Mouse (Mus musculus) heart, embryonic 14.5 days (tissue): Measurements from ENCODE around the gene Slc2a8. TPM values are rescaled to one million over a fixed set of nuclear protein-coding genes. Genes with fewer than 3 reads are reported as not detected.

ENCODE experiments used
- ATAC-seq: fragments of 200-750 bp; cut with Nextera tagmentation; 2 replicates; pipeline ENCODE4 v1.8.0; 2017; ENCODE audit warnings: low read depth, moderate TSS enrichment; ENCODE audit not compliant: insufficient number of reproducible peaks, insufficient read depth, low FRiP score
- H3K27ac ChIP-seq, 2 experiments: fragments of 200-500 bp in 1 of 2; fragments of 300-500 bp in 1 of 2; sonication (generic) in 1 of 2; replicated peaks in 1 of 2; 2 replicates each; pipeline ENCODE4 v1.5.1; 2012 to 2014; ENCODE audit warnings: low read depth in 2 of 2, low read length in 2 of 2, control low read depth in 1 of 2, mild to moderate bottlenecking in 1 of 2, mixed read lengths in 1 of 2; ENCODE audit not compliant: control insufficient read depth in 1 of 2, insufficient read depth in 1 of 2
- H3K27me3 ChIP-seq: fragments of 300-500 bp; sonication (generic); 2 replicates; pipeline ENCODE4 v1.6.1; 2014; ENCODE audit warnings: mild to moderate bottlenecking, low read length, control low read depth; ENCODE audit not compliant: control insufficient read depth, insufficient read depth
- H3K36me3 ChIP-seq: fragments of 300-500 bp; sonication (generic); 2 replicates; pipeline ENCODE4 v1.6.1; 2014; ENCODE audit warnings: mild to moderate bottlenecking, control low read depth, low read length, mixed read lengths; ENCODE audit not compliant: control insufficient read depth, insufficient read depth
- H3K4me1 ChIP-seq, 2 experiments: fragments of 200-500 bp in 1 of 2; fragments of 300-500 bp in 1 of 2; sonication (generic) in 1 of 2; 2 replicates each; pipeline ENCODE4 v1.6.1; 2012 to 2014; ENCODE audit warnings: low read length in 2 of 2, control low read depth in 1 of 2, mixed read lengths in 1 of 2; ENCODE audit not compliant: control insufficient read depth in 2 of 2, insufficient read depth in 2 of 2
- H3K4me2 ChIP-seq: fragments of 300-500 bp; sonication (generic); 2 replicates; pipeline ENCODE4 v1.6.1; 2014; ENCODE audit warnings: mild to moderate bottlenecking, low read length
- H3K4me3 ChIP-seq, 2 experiments: fragments of 200-500 bp in 1 of 2; fragments of 300-500 bp in 1 of 2; sonication (generic) in 1 of 2; 2 replicates each; pipeline ENCODE4 v1.5.1; 2012 to 2014; ENCODE audit warnings: low read length in 2 of 2, mild to moderate bottlenecking in 2 of 2, control low read depth in 1 of 2, low read depth in 1 of 2, moderate library complexity in 1 of 2; ENCODE audit not compliant: control insufficient read depth in 1 of 2, insufficient read depth in 1 of 2
- H3K9ac ChIP-seq: fragments of 300-500 bp; sonication (generic); 2 replicates; pipeline ENCODE4 v1.6.1; 2014; ENCODE audit warnings: mild to moderate bottlenecking, low read length
- H3K9me3 ChIP-seq: fragments of 300-500 bp; sonication (generic); 2 replicates; pipeline ENCODE4 v1.6.1; 2016; ENCODE audit warnings: low read length, control low read depth; ENCODE audit not compliant: control insufficient read depth
- WGBS: fragments of 180-500 bp; shearing (Covaris S2); extraction: QIAGEN DNeasy Blood & Tissue Kit; methylation state at CpG from one replicate; pipeline ENCODE4 v1.1.7; 2014; 5-methylcytosine and 5-hydroxymethylcytosine counted together
- polyA plus RNA-seq: library from polyadenylated mRNA; unstranded; fragments of >200 nt; fragmentation: Nextera tagmentation; extraction: Ambion mirVana; gene quantifications from 2 replicates; pipeline ENCODE4 v1.2.1, GENCODE M21; 2014

Gene Slc2a8
- polyA plus RNA-seq, 1 experiment from 2014 or later = 16.9 TPM

GRCm38 (mm10) chr2:32971235-32971634 is 10.6 kb downstream of the Slc2a8 start:
- 49% methylated on average over 9 of the region's 9 CpGs for WGBS
- peaks cover 36% of the 10 kb centered on the region for H3K36me3 ChIP-seq
- no peak overlapping the region for H3K4me3 ChIP-seq
- no peak for ATAC-seq
- no peak overlapping the region for H3K4me2 ChIP-seq
- H3K9ac ChIP-seq = no peak overlapping the region
- H3K9me3 ChIP-seq = no peaks in the 10 kb centered on the region
- H3K27ac ChIP-seq = no peak overlapping the region
- no peaks in the 10 kb centered on the region for H3K27me3 ChIP-seq
- H3K4me1 ChIP-seq = peaks cover 16 to 30% of the 10 kb centered on the region in 2 experiments

- WGBS = 39% methylated on average over 8 of the region's 8 CpGs
- Histone ChIP-seq H3K4me2 (peak overlapping the region; percentile 61), H3K27ac (peak overlapping the region; percentile 92 to 96), H3K4me1 (peaks cover 16 to 32% of the 10 kb centered on the region in 2 experiments), H3K9ac (peak overlapping the region; percentile 63), H3K9me3 (no peaks in the 10 kb centered on the region), H3K27me3 (no peaks in the 10 kb centered on the region), H3K36me3 (peaks cover 29% of the 10 kb centered on the region), H3K4me3 (peak overlapping the region; percentile 10 to 16; a peak in 1 of 4 replicates)
- no peak for ATAC-seq
Observed at GRCm38 (mm10) chr2:32969326-32969725, 12.6 kb downstream of the Slc2a8 start.

GRCm38 (mm10) chr2:32968024-32968614 is 13.8 kb downstream of the Slc2a8 start:
- Histone ChIP-seq H3K9ac (peak overlapping the region; percentile 77), H3K27me3 (no peaks in the 10 kb centered on the region), H3K36me3 (peaks cover 29% of the 10 kb centered on the region), H3K27ac (peak overlapping the region in 1 of 2 experiments; percentile 98; a peak in 2 of 4 replicates), H3K9me3 (no peaks in the 10 kb centered on the region), H3K4me3 (peak overlapping the region in 1 of 2 experiments; percentile 55; a peak in 1 of 4 replicates), H3K4me2 (peak overlapping the region; percentile 85), H3K4me1 (peaks cover 17 to 38% of the 10 kb centered on the region in 2 experiments)
- ATAC-seq = no peak
- WGBS = 79% methylated on average over 9 of the region's 9 CpGs

- ATAC-seq = peak; percentile 77
- H3K4me1 ChIP-seq = peaks cover 22 to 43% of the 10 kb centered on the region in 2 experiments
- no peaks in the 10 kb centered on the region for H3K9me3 ChIP-seq
- H3K36me3 ChIP-seq = peaks cover 28% of the 10 kb centered on the region
- peak overlapping the region; percentile 97 to 98 for H3K27ac ChIP-seq
- WGBS = under 1% methylated on average over 55 of the region's 55 CpGs
- H3K4me3 ChIP-seq = peak overlapping the region; percentile 55 to 66
- H3K4me2 ChIP-seq = peak overlapping the region; percentile 85
- no peaks in the 10 kb centered on the region for H3K27me3 ChIP-seq
- H3K9ac ChIP-seq = peak overlapping the region; percentile 77
Observed at GRCm38 (mm10) chr2:32966689-32967631, 14.9 kb downstream of the Slc2a8 start.

- WGBS = 9% methylated on average over 13 of the region's 13 CpGs
- peak overlapping the region; percentile 97 to 98 for H3K27ac ChIP-seq
- H3K4me1 ChIP-seq = peaks cover 22 to 43% of the 10 kb centered on the region in 2 experiments
Observed at GRCm38 (mm10) chr2:32966184-32966688, 15.6 kb downstream of the Slc2a8 start.

GRCm38 (mm10) chr2:32965511-32966183 is 16.2 kb downstream of the Slc2a8 start:
- ATAC-seq = no peak
- Histone ChIP-seq H3K9me3 (no peaks in the 10 kb centered on the region), H3K4me1 (peaks cover 26 to 48% of the 10 kb centered on the region in 2 experiments), H3K27ac (no peak overlapping the region), H3K27me3 (no peaks in the 10 kb centered on the region), H3K4me3 (no peak overlapping the region), H3K4me2 (peak overlapping the region; percentile 85), H3K36me3 (peaks cover 28% of the 10 kb centered on the region), H3K9ac (no peak overlapping the region)
- 18% methylated on average over 7 of the region's 7 CpGs for WGBS

More at GRCm38 (mm10) chr2:32966184-32966688, 15.6 kb downstream of the Slc2a8 start:
- no peak for ATAC-seq
- no peaks in the 10 kb centered on the region for H3K27me3 ChIP-seq
- H3K4me2 ChIP-seq = peak overlapping the region; percentile 85
- H3K36me3 ChIP-seq = peaks cover 28% of the 10 kb centered on the region
- no peaks in the 10 kb centered on the region for H3K9me3 ChIP-seq
- peak overlapping the region; percentile 55 to 66 for H3K4me3 ChIP-seq
- peak overlapping the region; percentile 77 for H3K9ac ChIP-seq
